Mouse (Mus musculus) E14TG2a.4 (cell line): ENCODE data around the gene Acpp.

Experiments used
- CTCF ChIP-seq: conservative IDR thresholded peaks from 2 replicates; pipeline ENCODE4 v1.5.1; 2014; ENCODE audit warnings: low read length
- NANOG ChIP-seq: IDR thresholded peaks from 2 replicates; pipeline ENCODE4 v1.6.1; 2014; ENCODE audit warnings: borderline replicate concordance, low read length, mixed read lengths

GRCm38 (mm10) chr9:104379532-104380162 is 42.1 kb upstream of the Acpp start:
- TF ChIP-seq CTCF (peak; percentile 57), NANOG (no peak)
